Mouse (Mus musculus) megakaryocyte, embryonic 14.5 days (primary cell): ENCODE measurements around the gene Tep1.
"Not testable (repeated sequence)": the region's sequence is repeated elsewhere in the genome, so short reads cannot be mapped to it uniquely, and the experiment has no call there.

Source experiments
- FLI1 ChIP-seq: IDR thresholded peaks from 2 replicates; pipeline ENCODE4 v1.6.1; 2012; ENCODE audit warnings: low read length, inconsistent platforms, mixed read lengths
- GATA1 ChIP-seq: IDR thresholded peaks from 3 replicates; pipeline ENCODE4 v1.6.1; 2012; ENCODE audit warnings: mixed read lengths, low read length, inconsistent platforms, borderline replicate concordance

DNA sequence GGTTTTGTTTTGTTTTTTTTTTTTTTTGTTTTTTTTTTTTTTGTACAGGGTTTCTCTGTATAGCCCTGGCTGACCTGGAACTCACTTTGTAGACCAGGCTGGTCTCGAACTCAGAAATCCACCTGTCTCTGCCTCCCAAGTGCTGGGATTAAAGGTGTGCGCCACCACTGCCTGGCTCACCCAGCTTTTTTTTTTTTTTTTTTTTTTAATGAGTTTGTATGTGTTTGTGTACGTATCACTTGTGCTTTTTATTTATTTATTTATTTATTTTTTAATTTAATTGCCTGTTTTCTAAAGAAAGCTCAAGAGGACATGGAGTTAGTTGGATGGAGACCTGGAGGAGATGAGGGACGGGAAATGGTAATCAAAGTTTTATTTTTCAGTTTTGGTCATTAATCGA lies 63.9 kb downstream of the Tep1 start:
- not testable (repeated sequence) for TF ChIP-seq FLI1, GATA1
